Mouse (Mus musculus): ENCODE results near the gene Slc25a17.

GRCm38 (mm10) chr15:81348366-81348765, 12.2 kb downstream of the Slc25a17 start:
- TF ChIP-seq CTCF (IDR thresholded peaks at IDR 0.05; ENCODE audit: low read depth, low read length) (no peak), GATA1 (IDR thresholded peaks at IDR 0.05; ENCODE audit: borderline replicate concordance, low read length) (no peak), TAL1 (conservative IDR thresholded peaks at IDR 0.05; ENCODE audit: low read depth, low read length) (no peak)

Measured in G1E (cell line).